Mouse (Mus musculus): ENCODE results near the gene Dclk2. TPM values are rescaled to one million over a fixed set of nuclear protein-coding genes. Genes with fewer than 3 reads are reported as not detected.

Gene Dclk2
- polyA plus RNA-seq, 1 experiment = 3.5 TPM

GRCm38 (mm10) chr3:86936254-86936836, 15.7 kb upstream of the Dclk2 start:
- no peaks in the 10 kb centered on the region for H3K4me1 ChIP-seq (ENCODE audit: control insufficient read depth, insufficient read depth, low read length)
- H3K4me3 ChIP-seq (replicated peaks; ENCODE audit: extremely low read depth, low read depth, low read length) = no peak overlapping the region
- WGBS = 42% methylated on average over 2 of the region's 2 CpGs
- no peak for DNase-seq
- TF ChIP-seq CTCF (IDR thresholded peaks at IDR 0.05; ENCODE audit: insufficient read depth, low read length) (no peak), POLR2A (IDR thresholded peaks at IDR 0.05; ENCODE audit: borderline replicate concordance, extremely low read depth, low read depth, low read length) (no peak)

- no peak for DNase-seq
- H3K4me1 ChIP-seq (ENCODE audit: control insufficient read depth, insufficient read depth, low read length) = no peaks in the 10 kb centered on the region
- H3K4me3 ChIP-seq (replicated peaks; ENCODE audit: extremely low read depth, low read depth, low read length) = no peak overlapping the region
- 78% methylated on average over 7 of the region's 7 CpGs for WGBS
- TF ChIP-seq CTCF (IDR thresholded peaks at IDR 0.05; ENCODE audit: insufficient read depth, low read length) (no peak), POLR2A (IDR thresholded peaks at IDR 0.05; ENCODE audit: borderline replicate concordance, extremely low read depth, low read depth, low read length) (no peak)
Observed at GRCm38 (mm10) chr3:86933446-86933845, 12.8 kb upstream of the Dclk2 start.

GRCm38 (mm10) chr3:86923686-86924085, 3.0 kb upstream of the Dclk2 start:
- DNase-seq = no peak
- TF ChIP-seq POLR2A (IDR thresholded peaks at IDR 0.05; ENCODE audit: borderline replicate concordance, extremely low read depth, low read depth, low read length) (no peak), CTCF (IDR thresholded peaks at IDR 0.05; ENCODE audit: insufficient read depth, low read length) (no peak)
- H3K4me1 ChIP-seq (ENCODE audit: control insufficient read depth, insufficient read depth, low read length) = no peaks in the 10 kb centered on the region
- 86% methylated on average over 10 of the region's 10 CpGs for WGBS
- H3K4me3 ChIP-seq (replicated peaks; ENCODE audit: extremely low read depth, low read depth, low read length) = no peak overlapping the region

- no peaks in the 10 kb centered on the region for H3K4me1 ChIP-seq (ENCODE audit: control insufficient read depth, insufficient read depth, low read length)
- TF ChIP-seq POLR2A (IDR thresholded peaks at IDR 0.05; ENCODE audit: borderline replicate concordance, extremely low read depth, low read depth, low read length) (no peak), CTCF (IDR thresholded peaks at IDR 0.05; ENCODE audit: insufficient read depth, low read length) (no peak)
- H3K4me3 ChIP-seq (replicated peaks; ENCODE audit: extremely low read depth, low read depth, low read length) = no peak overlapping the region
- DNase-seq = no peak
- WGBS = 60% methylated on average over 18 of the region's 18 CpGs
Observed at GRCm38 (mm10) chr3:86921181-86921975, 726 bp upstream of the Dclk2 start.

GRCm38 (mm10) chr3:86919641-86920342, 860 bp downstream of the Dclk2 start:
- Histone ChIP-seq H3K4me3 (replicated peaks; ENCODE audit: extremely low read depth, low read depth, low read length) (peak overlapping the region; percentile 76), H3K4me1 (ENCODE audit: control insufficient read depth, insufficient read depth, low read length) (no peaks in the 10 kb centered on the region)
- 1% methylated on average over 61 of the region's 61 CpGs for WGBS
- DNase-seq = peak; percentile 9
- no peak for TF ChIP-seq CTCF (IDR thresholded peaks at IDR 0.05; ENCODE audit: insufficient read depth, low read length)
- no peak for TF ChIP-seq POLR2A (IDR thresholded peaks at IDR 0.05; ENCODE audit: borderline replicate concordance, extremely low read depth, low read depth, low read length)

GRCm38 (mm10) chr3:86917048-86917447, 3.6 kb downstream of the Dclk2 start:
- no peak overlapping the region for H3K4me3 ChIP-seq (replicated peaks; ENCODE audit: extremely low read depth, low read depth, low read length)
- no peak for DNase-seq
- 93% methylated on average over 5 of the region's 5 CpGs for WGBS
- H3K4me1 ChIP-seq (ENCODE audit: control insufficient read depth, insufficient read depth, low read length) = no peaks in the 10 kb centered on the region
- TF ChIP-seq CTCF (IDR thresholded peaks at IDR 0.05; ENCODE audit: insufficient read depth, low read length) = no peak
- no peak for TF ChIP-seq POLR2A (IDR thresholded peaks at IDR 0.05; ENCODE audit: borderline replicate concordance, extremely low read depth, low read depth, low read length)

GRCm38 (mm10) chr3:86916626-86917025, 4.0 kb downstream of the Dclk2 start:
- Histone ChIP-seq H3K4me3 (replicated peaks; ENCODE audit: extremely low read depth, low read depth, low read length) (no peak overlapping the region), H3K4me1 (ENCODE audit: control insufficient read depth, insufficient read depth, low read length) (no peaks in the 10 kb centered on the region)
- DNase-seq = no peak
- WGBS = 93% methylated on average over 4 of the region's 4 CpGs
- TF ChIP-seq POLR2A (IDR thresholded peaks at IDR 0.05; ENCODE audit: borderline replicate concordance, extremely low read depth, low read depth, low read length) (no peak), CTCF (IDR thresholded peaks at IDR 0.05; ENCODE audit: insufficient read depth, low read length) (no peak)

GRCm38 (mm10) chr3:86915291-86915690, 5.4 kb downstream of the Dclk2 start:
- WGBS = 81% methylated on average over 13 of the region's 13 CpGs
- DNase-seq = no peak
- H3K4me1 ChIP-seq (ENCODE audit: control insufficient read depth, insufficient read depth, low read length) = no peaks in the 10 kb centered on the region
- no peak for TF ChIP-seq POLR2A (IDR thresholded peaks at IDR 0.05; ENCODE audit: borderline replicate concordance, extremely low read depth, low read depth, low read length)
- TF ChIP-seq CTCF (IDR thresholded peaks at IDR 0.05; ENCODE audit: insufficient read depth, low read length) = no peak
- no peak overlapping the region for H3K4me3 ChIP-seq (replicated peaks; ENCODE audit: extremely low read depth, low read depth, low read length)

GRCm38 (mm10) chr3:86914316-86914715, 6.3 kb downstream of the Dclk2 start:
- TF ChIP-seq POLR2A (IDR thresholded peaks at IDR 0.05; ENCODE audit: borderline replicate concordance, extremely low read depth, low read depth, low read length) (no peak), CTCF (IDR thresholded peaks at IDR 0.05; ENCODE audit: insufficient read depth, low read length) (no peak)
- DNase-seq = no peak
- no peak overlapping the region for H3K4me3 ChIP-seq (replicated peaks; ENCODE audit: extremely low read depth, low read depth, low read length)
- WGBS = 78% methylated on average over 3 of the region's 3 CpGs
- H3K4me1 ChIP-seq (ENCODE audit: control insufficient read depth, insufficient read depth, low read length) = no peaks in the 10 kb centered on the region
